Mouse (Mus musculus) kidney, adult 2 months (tissue): ENCODE measurements around the gene Tesmin. TPM values are rescaled to one million over a fixed set of nuclear protein-coding genes. Genes with fewer than 3 reads are reported as not detected.
A peak's percentile ranks its signal among the peaks of the same experiment; 100 is the strongest.

Experiments used
- DNase-seq: peaks from one replicate; pipeline ENCODE4 v3.0.0; 2021
- H3K27ac ChIP-seq: fragments of 200-500 bp; 2 replicates; pipeline ENCODE4 v1.5.1; 2012; ENCODE audit warnings: low read depth, low read length, control low read depth, inconsistent platforms; ENCODE audit not compliant: insufficient read depth
- H3K27me3 ChIP-seq: fragments of 200-500 bp; replicated peaks from 2 replicates; pipeline ENCODE4 v1.6.1; 2012; ENCODE audit warnings: mild to moderate bottlenecking, moderate library complexity, low read length, inconsistent platforms; ENCODE audit not compliant: control insufficient read depth, insufficient read depth
- H3K36me3 ChIP-seq: fragments of 200-500 bp; 2 replicates; pipeline ENCODE4 v1.6.1; 2012; ENCODE audit warnings: mild to moderate bottlenecking, moderate library complexity, low read length, inconsistent platforms; ENCODE audit not compliant: control insufficient read depth, insufficient read depth
- H3K4me1 ChIP-seq: fragments of 200-500 bp; 2 replicates; pipeline ENCODE4 v1.6.1; 2011; ENCODE audit warnings: low read length; ENCODE audit not compliant: control insufficient read depth, insufficient read depth
- H3K4me3 ChIP-seq: fragments of 200-500 bp; 2 replicates; pipeline ENCODE4 v1.5.1; 2011; ENCODE audit warnings: mild to moderate bottlenecking, low read depth, low read length, control low read depth; ENCODE audit not compliant: insufficient read depth
- CTCF ChIP-seq: fragments of 200-500 bp; conservative IDR thresholded peaks from 2 replicates; pipeline ENCODE4 v1.5.1; 2011; ENCODE audit warnings: low read depth, mild to moderate bottlenecking, control low read depth, low read length, moderate library complexity, mixed read lengths; ENCODE audit not compliant: insufficient read depth, insufficient read length
- POLR2A ChIP-seq: fragments of 200-500 bp; IDR thresholded peaks from one replicate; pipeline ENCODE4 v1.6.1; 2011; ENCODE audit warnings: low read depth, low read length, control low read depth
- WGBS: fragments of 180-500 bp; shearing (Covaris S2); methylation state at CpG from one replicate; pipeline ENCODE4 v1.1.7; 2018; 5-methylcytosine and 5-hydroxymethylcytosine counted together
- polyA plus RNA-seq: library from polyadenylated mRNA; depleted of rRNA; stranded (reverse); fragments of >200 nt; gene quantifications from 2 replicates; pipeline ENCODE4 v1.2.3, GENCODE M21; 2012; rRNA removed

Gene Tesmin
- polyA plus RNA-seq = 0.24 and 0.25 TPM in 2 replicates

DNA sequence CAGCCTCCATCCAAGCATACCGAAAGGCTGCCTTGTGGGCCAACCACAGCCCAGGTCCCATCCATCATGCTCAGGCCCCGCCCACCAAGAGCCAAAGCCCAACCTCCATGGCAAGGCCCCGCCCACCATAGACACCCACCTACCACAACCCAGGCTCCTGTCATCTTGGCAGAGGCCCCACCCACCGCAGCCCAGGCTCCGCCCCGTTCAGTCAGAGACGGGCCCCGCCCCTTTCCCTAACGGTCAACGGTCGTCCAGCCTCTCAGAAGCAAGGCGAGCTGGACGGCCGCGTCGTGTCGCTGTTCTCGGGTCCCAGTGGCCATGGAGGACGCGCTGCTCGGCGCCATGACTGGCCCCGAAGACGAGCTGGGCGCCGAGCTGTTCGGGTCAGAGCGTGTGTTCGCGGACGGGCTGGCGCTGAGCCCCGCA lies at the start of gene Tesmin:
Gene Tesmin, plus strand, starts transcription at position 229 of the 429 bp plus-strand sequence.
- DNase-seq = peak; percentile 95
- Histone ChIP-seq H3K4me1 (no peaks in the 10 kb centered on the region), H3K27ac (no peak within 1 kb of the TSS), H3K4me3 (peak within 1 kb of the TSS; percentile 33), H3K36me3 (peaks cover 7% of the 10 kb centered on the region), H3K27me3 (no peaks in the 10 kb centered on the region)
- WGBS = 1% methylated on average over 33 of the region's 33 CpGs
- peak; percentile 48 for TF ChIP-seq CTCF
- TF ChIP-seq POLR2A = no peak

GRCm38 (mm10) chr19:3339187-3339586 lies 49.5 kb upstream of the Tesmin start:
- 83% methylated on average over 8 of the region's 8 CpGs for WGBS
- DNase-seq = no peak
- peaks cover 48% of the 10 kb centered on the region for H3K4me1 ChIP-seq

DNA sequence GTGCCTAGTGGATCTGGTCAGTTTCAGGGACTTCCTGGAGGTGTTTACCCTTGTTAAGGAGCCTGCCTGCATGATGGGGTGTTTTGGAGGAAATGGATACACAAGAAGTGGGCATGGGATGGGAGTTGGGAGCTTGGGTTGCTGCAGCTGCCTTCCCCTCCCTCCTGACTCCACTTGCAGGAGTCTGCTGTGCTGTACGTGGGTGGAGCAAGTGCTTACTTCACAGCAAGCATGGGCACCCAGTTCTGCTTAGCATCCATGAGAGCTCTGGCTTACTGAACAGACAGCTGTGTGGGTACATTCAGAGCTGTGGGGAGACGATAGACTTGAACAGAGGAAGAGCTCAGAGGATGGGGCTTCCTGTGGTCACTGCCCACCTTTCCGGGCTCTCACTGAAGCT lies 47.6 kb upstream of the Tesmin start:
- 67% methylated on average over 3 of the region's 3 CpGs for WGBS
- DNase-seq = no peak
- Histone ChIP-seq H3K27ac (no peak overlapping the region), H3K4me3 (no peak overlapping the region), H3K36me3 (no peaks in the 10 kb centered on the region), H3K4me1 (peaks cover 48% of the 10 kb centered on the region), H3K27me3 (no peaks in the 10 kb centered on the region)
- TF ChIP-seq CTCF = no peak

More at GRCm38 (mm10) chr19:3339187-3339586, 49.5 kb upstream of the Tesmin start:
- H3K4me3 ChIP-seq = no peak overlapping the region
- H3K27ac ChIP-seq = no peak overlapping the region
- no peaks in the 10 kb centered on the region for H3K36me3 ChIP-seq
- no peak for TF ChIP-seq CTCF
- no peak for TF ChIP-seq POLR2A
- H3K27me3 ChIP-seq = no peaks in the 10 kb centered on the region

- no peak for TF ChIP-seq CTCF
- TF ChIP-seq POLR2A = no peak
- no peaks in the 10 kb centered on the region for H3K36me3 ChIP-seq
- no peaks in the 10 kb centered on the region for H3K27me3 ChIP-seq
- DNase-seq = no peak
- peak overlapping the region; percentile 67; the same call in 1 of the 2 replicates for H3K27ac ChIP-seq
- H3K4me3 ChIP-seq = no peak overlapping the region
- peaks cover 28% of the 10 kb centered on the region for H3K4me1 ChIP-seq
- WGBS = 34% methylated on average over 3 of the region's 3 CpGs
These were observed 44.7 kb upstream of the Tesmin start for GRCm38 (mm10) chr19:3343929-3344328.

- H3K4me3 ChIP-seq = no peak overlapping the region
- 35% methylated on average over 8 of the region's 8 CpGs for WGBS
- peak overlapping the region; percentile 67 for H3K27ac ChIP-seq
- H3K4me1 ChIP-seq = peaks cover 23% of the 10 kb centered on the region
- no peaks in the 10 kb centered on the region for H3K27me3 ChIP-seq
- DNase-seq = peak; percentile 84
- peaks cover 2% of the 10 kb centered on the region; the same call in 1 of the 2 replicates for H3K36me3 ChIP-seq
- TF ChIP-seq CTCF = no peak
- TF ChIP-seq POLR2A = no peak
These were observed 43.8 kb upstream of the Tesmin start for GRCm38 (mm10) chr19:3344636-3345544.

GRCm38 (mm10) chr19:3347784-3348183 lies 40.9 kb upstream of the Tesmin start:
- 93% methylated on average over 1 of the region's 1 CpGs for WGBS
- Histone ChIP-seq H3K27ac (no peak overlapping the region), H3K27me3 (no peaks in the 10 kb centered on the region), H3K4me3 (no peak overlapping the region), H3K4me1 (peaks cover 23% of the 10 kb centered on the region), H3K36me3 (peaks cover 2% of the 10 kb centered on the region; the same call in 1 of the 2 replicates)
- DNase-seq = no peak
- TF ChIP-seq CTCF = peak; percentile 26; the same call in 1 of the 2 replicates
- no peak for TF ChIP-seq POLR2A

GRCm38 (mm10) chr19:3353415-3354111 lies 35.1 kb upstream of the Tesmin start:
- 0 out of 2 replicates have a peak, but pooled peaks cover 6% of the 10 kb centered on the region for H3K4me1 ChIP-seq
- 21% methylated on average over 7 of the region's 7 CpGs for WGBS
- H3K4me3 ChIP-seq = no peak overlapping the region
- peaks cover 5% of the 10 kb centered on the region; the same call in 1 of the 2 replicates for H3K36me3 ChIP-seq
- DNase-seq = peak; percentile 92
- TF ChIP-seq CTCF = no peak
- H3K27me3 ChIP-seq = no peaks in the 10 kb centered on the region
- H3K27ac ChIP-seq = peak overlapping the region; percentile 25
